Mouse (Mus musculus) kidney, embryonic 14.5 days (tissue): ENCODE measurements around the gene Armh4. TPM values are rescaled to one million over a fixed set of nuclear protein-coding genes. Genes with fewer than 3 reads are reported as not detected.

Experiments
- ATAC-seq: fragments of 200-750 bp; cut with Nextera tagmentation; 2 replicates; pipeline ENCODE4 v1.8.0; 2017; ENCODE audit warnings: moderate number of reproducible peaks, mild to moderate bottlenecking, moderate TSS enrichment, moderate library complexity; ENCODE audit not compliant: low FRiP score, low TSS enrichment
- H3K27ac ChIP-seq: fragments of 300-500 bp; sonication (generic); 2 replicates; pipeline ENCODE4 v1.5.1; 2014; ENCODE audit warnings: low read depth, mild to moderate bottlenecking, low read length, moderate library complexity, mixed read lengths
- H3K27me3 ChIP-seq: fragments of 300-500 bp; sonication (generic); 2 replicates; pipeline ENCODE4 v1.6.1; 2014; ENCODE audit warnings: mild to moderate bottlenecking, low read length; ENCODE audit not compliant: control insufficient read depth, insufficient read depth
- H3K36me3 ChIP-seq: fragments of 300-500 bp; sonication (generic); 2 replicates; pipeline ENCODE4 v1.6.1; 2014; ENCODE audit warnings: low read length, mixed read lengths; ENCODE audit not compliant: control insufficient read depth, insufficient read depth
- H3K4me1 ChIP-seq: fragments of 300-500 bp; sonication (generic); 2 replicates; pipeline ENCODE4 v1.6.1; 2014; ENCODE audit warnings: low read length, mixed read lengths; ENCODE audit not compliant: control insufficient read depth, insufficient read depth
- H3K4me2 ChIP-seq: fragments of 300-500 bp; sonication (generic); replicated peaks from 2 replicates; pipeline ENCODE4 v1.6.1; 2014; ENCODE audit warnings: low read depth, mild to moderate bottlenecking, low read length
- H3K4me3 ChIP-seq: fragments of 300-500 bp; sonication (generic); 2 replicates; pipeline ENCODE4 v1.5.1; 2014; ENCODE audit warnings: mild to moderate bottlenecking, low read length
- H3K9ac ChIP-seq: fragments of 300-500 bp; sonication (generic); 2 replicates; pipeline ENCODE4 v1.6.1; 2014; ENCODE audit warnings: low read depth, mild to moderate bottlenecking, low read length, moderate library complexity
- H3K9me3 ChIP-seq: fragments of 300-500 bp; sonication (generic); 2 replicates; pipeline ENCODE4 v1.6.1; 2016; ENCODE audit warnings: low read length; ENCODE audit not compliant: control insufficient read depth
- WGBS: fragments of 180-500 bp; shearing (Covaris S2); extraction: QIAGEN DNeasy Blood & Tissue Kit; methylation state at CpG from one replicate; pipeline ENCODE4 v1.1.7; 2014; 5-methylcytosine and 5-hydroxymethylcytosine counted together
- polyA plus RNA-seq: library from polyadenylated mRNA; unstranded; fragments of >200 nt; fragmentation: Nextera tagmentation; extraction: Ambion mirVana; gene quantifications from 2 replicates; pipeline ENCODE4 v1.2.1, GENCODE M21; 2014

Gene Armh4
- polyA plus RNA-seq, 1 experiment from 2014 or later: 5.2 TPM

DNA sequence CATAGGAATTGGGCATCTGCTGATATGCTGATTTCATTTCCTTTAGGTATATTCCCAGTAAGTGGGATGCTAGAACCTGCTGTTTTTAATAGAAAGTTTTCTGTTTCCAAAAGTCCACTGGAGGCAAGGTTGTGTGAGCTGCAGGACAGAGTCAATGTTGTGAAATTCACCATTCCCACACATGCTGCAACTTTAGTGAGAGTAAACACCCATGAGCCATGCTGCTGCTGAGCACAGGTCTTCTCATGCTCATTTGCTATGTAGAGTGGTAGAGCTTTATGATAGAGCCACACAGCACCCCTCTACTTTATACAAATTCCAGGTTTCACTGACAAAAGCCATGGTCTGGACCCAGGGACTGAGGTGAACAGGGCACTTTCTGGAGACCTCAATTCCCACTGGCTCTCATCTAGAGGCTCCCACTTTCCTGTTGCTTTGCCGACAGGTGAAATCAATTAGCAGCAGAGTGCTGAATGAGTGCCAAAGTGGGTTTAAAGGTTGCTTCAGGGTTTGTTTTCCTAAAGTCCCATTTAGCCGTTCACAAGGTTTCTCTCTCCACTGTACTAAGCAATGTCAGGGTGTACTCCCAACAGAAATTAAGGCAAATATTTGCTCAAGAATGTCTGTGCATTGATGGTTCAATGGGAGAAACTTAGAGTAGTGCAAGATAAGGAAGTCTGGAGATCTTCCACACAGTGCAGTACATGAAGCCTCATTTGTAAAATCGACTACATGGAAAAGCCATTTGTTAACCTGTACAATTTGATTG, 79.6 kb downstream of the Armh4 start:
- no peak overlapping the region for H3K4me3 ChIP-seq
- H3K9me3 ChIP-seq: no peaks in the 10 kb centered on the region
- H3K9ac ChIP-seq: no peak overlapping the region
- H3K4me2 ChIP-seq: no peak overlapping the region
- H3K36me3 ChIP-seq: no peaks in the 10 kb centered on the region
- ATAC-seq: no peak
- no peaks in the 10 kb centered on the region for H3K4me1 ChIP-seq
- no peaks in the 10 kb centered on the region for H3K27me3 ChIP-seq
- H3K27ac ChIP-seq: no peak overlapping the region
- 46% methylated on average over 3 of the region's 3 CpGs for WGBS

DNA sequence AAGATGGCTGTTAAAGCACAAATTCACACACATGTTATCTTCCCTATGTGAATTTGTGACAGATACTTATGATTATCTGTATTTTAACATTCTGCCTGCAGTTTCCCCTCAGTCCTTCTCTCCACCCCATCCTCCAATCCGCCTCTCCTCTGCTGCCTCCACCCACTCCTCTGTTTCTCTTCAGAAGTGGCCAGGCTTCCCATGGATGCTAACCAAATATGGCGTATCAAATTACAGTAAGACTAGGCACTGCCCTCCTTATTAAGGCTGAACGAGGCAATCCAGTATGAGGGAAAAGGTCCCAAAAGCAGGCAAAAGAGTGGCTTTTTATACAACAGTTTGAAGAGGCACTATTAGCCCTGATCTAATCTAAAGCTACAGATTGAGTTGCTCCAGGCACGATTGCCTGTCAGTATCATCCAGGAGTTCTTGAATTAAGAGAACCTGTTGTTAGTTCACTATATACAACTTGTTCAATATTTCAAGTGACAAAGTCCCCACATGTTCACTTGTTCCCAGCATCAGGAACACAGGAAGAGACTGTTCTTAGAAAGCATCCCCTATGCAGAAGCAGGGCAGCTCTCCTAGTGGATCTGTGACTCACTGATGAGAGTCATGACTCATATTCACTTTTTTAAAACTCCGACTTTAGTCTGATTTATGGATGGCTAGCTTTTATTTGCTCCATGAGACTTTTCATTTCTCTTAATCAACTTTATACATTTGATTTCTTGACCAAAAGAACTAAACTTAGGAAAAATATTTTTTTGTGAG, 103.5 kb downstream of the Armh4 start:
- ATAC-seq: no peak
- no peaks in the 10 kb centered on the region for H3K9me3 ChIP-seq
- H3K4me1 ChIP-seq: no peaks in the 10 kb centered on the region
- no peak overlapping the region for H3K4me3 ChIP-seq
- H3K27me3 ChIP-seq: no peaks in the 10 kb centered on the region
- H3K9ac ChIP-seq: no peak overlapping the region
- no peaks in the 10 kb centered on the region for H3K36me3 ChIP-seq
- WGBS: 48% methylated on average over 5 of the region's 5 CpGs
- no peak overlapping the region for H3K4me2 ChIP-seq
- H3K27ac ChIP-seq: no peak overlapping the region

DNA sequence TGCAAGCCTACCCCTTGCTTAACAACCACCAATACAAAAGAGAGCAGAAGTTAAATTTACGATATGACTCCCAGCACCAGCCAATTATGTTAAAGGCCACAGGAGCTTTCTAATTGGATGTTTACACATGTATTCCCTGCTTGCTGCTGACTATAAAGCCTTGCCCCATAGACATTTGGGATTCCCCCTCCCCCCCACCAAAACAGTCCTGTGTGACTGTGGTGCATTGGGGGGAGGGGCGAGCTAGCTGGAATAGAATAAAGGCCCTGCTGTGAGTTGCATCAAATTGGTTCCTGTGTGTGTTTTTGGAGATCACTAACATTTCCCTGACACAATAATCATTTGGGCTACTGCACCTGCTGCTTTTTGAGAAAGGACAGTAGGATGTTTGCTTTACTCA, 106.6 kb downstream of the Armh4 start:
- H3K4me2 ChIP-seq: no peak overlapping the region
- ATAC-seq: no peak
- no peaks in the 10 kb centered on the region for H3K4me1 ChIP-seq
- no peak overlapping the region for H3K4me3 ChIP-seq
- H3K9ac ChIP-seq: no peak overlapping the region
- 49% methylated on average over 2 of the region's 2 CpGs for WGBS
- H3K27me3 ChIP-seq: no peaks in the 10 kb centered on the region
- H3K9me3 ChIP-seq: no peaks in the 10 kb centered on the region
- no peak overlapping the region for H3K27ac ChIP-seq
- H3K36me3 ChIP-seq: no peaks in the 10 kb centered on the region

DNA sequence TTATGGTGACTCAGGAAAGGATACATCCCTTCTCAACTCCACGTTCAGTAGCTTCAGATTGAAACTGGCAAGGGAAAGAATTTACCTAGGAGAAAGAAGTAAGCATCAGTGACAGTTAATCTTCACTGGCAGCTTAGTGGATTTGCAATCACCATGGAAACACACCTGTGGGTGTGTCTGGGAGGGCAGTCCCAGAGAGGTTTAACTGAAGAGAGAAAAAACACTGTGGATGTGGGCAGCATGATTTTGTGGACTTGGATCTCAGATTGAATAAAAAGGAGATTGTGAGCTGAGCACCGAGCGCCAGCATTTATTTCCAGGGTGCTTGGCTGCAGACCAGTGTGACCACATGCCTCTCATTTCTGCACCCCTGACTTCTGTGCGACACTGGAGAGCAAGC, 122.7 kb downstream of the Armh4 start:
- no peak for ATAC-seq
- 63% methylated on average over 4 of the region's 4 CpGs for WGBS
- no peak overlapping the region for H3K4me3 ChIP-seq

DNA sequence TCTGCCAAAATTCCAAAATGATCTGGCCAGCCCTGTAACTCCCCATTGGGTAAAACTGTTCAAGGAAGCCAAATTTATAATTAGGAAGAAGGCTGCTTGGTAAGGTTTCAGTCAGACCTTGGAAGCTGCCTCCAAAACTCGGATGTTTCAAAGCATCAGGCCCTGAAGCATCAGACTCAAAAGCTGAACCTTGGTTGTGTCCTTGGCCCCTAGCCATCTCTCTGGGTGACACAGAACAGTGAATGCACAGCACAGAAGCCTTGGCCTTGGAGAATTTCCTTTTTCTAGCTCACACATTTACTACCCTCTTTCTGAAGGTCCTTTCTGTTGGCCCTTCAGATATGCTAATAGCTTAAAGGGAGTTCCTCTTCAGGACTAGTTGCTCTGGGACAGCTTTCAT, 134.0 kb downstream of the Armh4 start:
- Histone ChIP-seq H3K4me2 (no peak overlapping the region), H3K9me3 (no peaks in the 10 kb centered on the region), H3K27ac (no peak overlapping the region), H3K9ac (no peak overlapping the region), H3K4me3 (no peak overlapping the region), H3K27me3 (no peaks in the 10 kb centered on the region), H3K36me3 (no peaks in the 10 kb centered on the region), H3K4me1 (no peaks in the 10 kb centered on the region)
- ATAC-seq: no peak
- 88% methylated on average over 1 of the region's 1 CpGs for WGBS

More for the DNA sequence above, 122.7 kb downstream of the Armh4 start:
- Histone ChIP-seq H3K36me3 (no peaks in the 10 kb centered on the region), H3K27me3 (no peaks in the 10 kb centered on the region), H3K4me1 (no peaks in the 10 kb centered on the region), H3K9me3 (no peaks in the 10 kb centered on the region), H3K27ac (no peak overlapping the region), H3K9ac (no peak overlapping the region), H3K4me2 (no peak overlapping the region)

DNA sequence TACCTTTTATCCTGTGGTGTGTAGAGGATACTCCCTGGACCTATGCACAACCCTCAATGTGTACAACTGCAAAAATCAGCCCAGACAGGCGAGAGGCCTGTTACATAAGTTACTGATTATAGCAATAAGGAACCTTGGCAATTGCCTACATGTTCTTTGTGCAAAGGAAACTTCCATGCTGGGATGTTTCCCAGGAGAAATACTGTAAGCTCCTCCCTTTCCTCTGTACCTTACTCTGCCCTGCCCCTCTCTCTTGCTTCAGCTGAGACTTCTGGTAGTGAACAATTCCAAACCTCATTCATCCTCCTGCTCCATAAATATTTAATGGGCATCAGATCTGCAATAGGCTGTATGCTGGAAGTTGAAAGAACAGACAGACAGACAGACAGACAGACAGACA, 145.8 kb downstream of the Armh4 start:
- no peak overlapping the region for H3K4me2 ChIP-seq
- H3K4me1 ChIP-seq: no peaks in the 10 kb centered on the region
- no peaks in the 10 kb centered on the region for H3K36me3 ChIP-seq
- no peak overlapping the region for H3K27ac ChIP-seq
- no peak overlapping the region for H3K4me3 ChIP-seq
- no peaks in the 10 kb centered on the region for H3K9me3 ChIP-seq
- H3K27me3 ChIP-seq: no peaks in the 10 kb centered on the region
- H3K9ac ChIP-seq: no peak overlapping the region
- ATAC-seq: no peak
- WGBS: 73% methylated on average over 1 of the region's 1 CpGs

DNA sequence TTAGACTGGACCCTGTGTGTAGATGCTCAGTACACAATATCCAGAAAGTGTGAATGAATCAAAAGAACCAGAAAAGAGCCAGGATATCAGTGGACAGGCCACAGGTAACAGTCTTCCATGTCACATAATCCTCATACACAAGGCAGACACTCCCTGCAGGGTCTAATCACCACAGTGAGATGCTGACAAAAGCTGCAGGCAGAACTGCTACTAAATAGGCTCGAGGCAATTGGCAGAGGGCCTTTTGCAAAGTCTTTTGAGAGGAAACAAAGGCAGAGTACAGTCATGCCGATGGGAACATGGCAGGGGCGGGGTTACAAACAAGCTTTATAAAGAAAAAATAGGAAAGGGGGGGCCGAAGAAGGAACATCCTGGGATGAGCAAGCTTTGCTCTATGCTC, 157.1 kb downstream of the Armh4 start:
- H3K4me1 ChIP-seq: no peaks in the 10 kb centered on the region
- 75% methylated on average over 4 of the region's 4 CpGs for WGBS
- H3K36me3 ChIP-seq: no peaks in the 10 kb centered on the region
- no peak overlapping the region for H3K4me3 ChIP-seq
- no peak overlapping the region for H3K27ac ChIP-seq
- ATAC-seq: no peak
- no peak overlapping the region for H3K9ac ChIP-seq
- H3K4me2 ChIP-seq: no peak overlapping the region
- H3K27me3 ChIP-seq: no peaks in the 10 kb centered on the region
- H3K9me3 ChIP-seq: no peaks in the 10 kb centered on the region

Other genes starting within 250 kb of the Armh4 start
- gene Olfr722, start 118.6 kb upstream of the Armh4 start, polyA plus RNA-seq: not detected in 2 replicates
- gene Olfr723, start 148.4 kb upstream of the Armh4 start, polyA plus RNA-seq: not detected in 2 replicates
- gene Olfr724, start 179.9 kb upstream of the Armh4 start, polyA plus RNA-seq: not detected in 2 replicates